Mouse (Mus musculus) kidney, adult 18-20 months (tissue): ENCODE results near the gene Trp53.
"Not testable (repeated sequence)": the region's sequence is repeated elsewhere in the genome, so short reads cannot be mapped to it uniquely, and the experiment has no call there.

Source experiments
- DNase-seq: peaks from one replicate; pipeline ENCODE4 v3.0.0; 2021

Gene Trp53

DNA sequence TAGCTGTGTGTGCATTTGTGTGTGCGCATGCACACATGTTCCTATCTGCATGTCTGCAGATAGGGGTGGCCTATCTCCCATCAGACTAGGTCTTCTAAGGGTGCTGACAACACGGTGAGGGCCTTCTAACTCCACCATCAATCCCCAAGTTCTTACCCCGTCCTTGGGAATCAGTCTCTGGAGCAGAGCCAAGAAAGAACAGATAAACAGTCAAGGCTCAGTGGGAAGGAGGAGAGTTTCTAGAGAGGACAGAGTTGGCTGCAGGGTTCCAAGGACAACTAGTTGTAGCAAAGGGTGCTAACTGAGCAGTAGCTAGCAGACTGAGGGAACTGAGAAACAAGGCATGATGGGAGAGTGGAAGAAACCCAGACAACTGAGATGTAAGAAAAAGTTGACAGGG, 21.6 kb downstream of the Trp53 start:
- DNase-seq: no peak

- peak; percentile 10 for DNase-seq
Measured at GRCm38 (mm10) chr11:69603516-69603915, 23.4 kb downstream of the Trp53 start.

- DNase-seq: no peak
Measured at GRCm38 (mm10) chr11:69604347-69604746, 24.2 kb downstream of the Trp53 start.

GRCm38 (mm10) chr11:69604795-69605664, 24.9 kb downstream of the Trp53 start:
- DNase-seq: peak; percentile 15

DNA sequence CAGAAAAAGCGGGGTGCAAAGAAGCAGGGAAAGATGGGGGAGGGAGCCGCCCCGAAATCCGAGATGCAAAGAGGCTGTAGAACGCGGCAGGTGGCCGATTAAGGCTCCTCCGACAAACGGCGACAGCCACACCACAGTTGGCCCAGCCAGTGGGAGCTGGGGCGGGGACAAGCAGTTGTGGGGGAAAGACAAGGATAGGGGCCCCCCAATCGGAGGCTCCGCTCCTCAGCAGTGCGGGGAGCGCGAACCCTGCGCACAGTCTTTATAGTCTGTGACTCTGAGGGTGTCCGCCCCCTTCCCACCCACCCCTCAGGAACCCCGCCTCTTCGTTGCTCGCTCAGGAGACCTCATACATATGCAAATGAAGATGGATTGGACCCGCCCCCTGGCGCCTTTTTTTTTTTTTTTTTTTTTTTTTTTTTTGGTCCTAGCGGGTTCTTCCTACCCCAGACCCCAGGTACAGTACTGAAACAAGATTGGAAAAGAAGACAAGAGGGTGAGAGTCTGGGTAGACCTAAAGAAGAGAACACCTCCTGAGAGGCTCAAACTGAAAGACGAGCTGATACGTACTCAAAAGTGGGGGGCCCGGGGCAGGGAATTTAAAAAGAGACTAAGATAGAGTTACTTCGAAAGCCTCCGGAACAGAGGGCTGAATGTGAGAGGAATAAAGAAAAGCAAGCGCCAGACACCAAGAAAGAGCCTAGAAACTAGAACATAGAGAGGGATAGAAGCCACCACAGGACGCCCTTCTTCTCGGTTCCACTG, 25.7 kb downstream of the Trp53 start, which contains the start of gene Atp1b2:
Gene Atp1b2 (minus strand): TSS at position 217 of the 765 bp plus-strand sequence.
- peak; percentile 70 for DNase-seq

GRCm38 (mm10) chr11:69606491-69606795, 26.3 kb downstream of the Trp53 start:
- DNase-seq: no peak

DNA sequence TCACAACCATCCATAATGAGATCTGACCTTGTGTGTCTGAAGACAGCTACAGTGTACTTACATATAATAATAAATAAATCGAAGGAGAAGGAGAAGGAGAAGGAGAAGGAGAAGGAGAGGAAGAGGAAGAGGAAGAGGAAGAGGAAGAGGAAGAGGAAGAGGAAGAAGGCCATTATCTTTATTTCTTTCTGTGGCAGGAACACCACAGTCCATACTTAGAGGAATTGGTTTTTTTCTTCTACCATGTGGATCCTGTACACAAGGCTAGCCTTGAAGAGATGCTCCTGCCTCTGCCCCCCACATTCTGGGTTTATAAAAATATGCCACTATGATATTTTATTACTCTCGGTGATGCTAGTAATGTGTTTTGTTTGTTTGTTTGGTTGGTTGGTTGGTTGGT, 26.7 kb downstream of the Trp53 start:
- DNase-seq: no peak

DNA sequence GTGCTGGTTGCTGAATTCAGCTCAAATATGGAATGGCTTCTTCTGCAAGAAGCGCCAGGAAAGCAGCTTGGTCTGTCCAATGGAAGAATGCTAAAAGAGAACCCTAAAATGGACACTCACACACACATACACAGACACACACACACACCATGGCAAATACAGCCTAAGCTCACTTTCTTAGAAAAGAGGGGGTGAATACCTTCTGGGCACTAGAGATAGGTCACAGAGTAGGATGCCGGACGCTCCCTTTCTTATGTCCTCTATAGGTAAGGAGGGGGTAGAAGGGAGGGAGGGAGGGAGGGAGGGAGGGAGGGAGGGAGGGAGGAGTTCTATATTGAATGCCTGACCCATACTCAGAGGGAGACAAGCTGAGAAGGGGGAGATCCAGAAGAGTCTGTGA, 28.4 kb downstream of the Trp53 start:
- DNase-seq: no peak

GRCm38 (mm10) chr11:69609416-69609815, 29.3 kb downstream of the Trp53 start:
- DNase-seq: no peak

DNA sequence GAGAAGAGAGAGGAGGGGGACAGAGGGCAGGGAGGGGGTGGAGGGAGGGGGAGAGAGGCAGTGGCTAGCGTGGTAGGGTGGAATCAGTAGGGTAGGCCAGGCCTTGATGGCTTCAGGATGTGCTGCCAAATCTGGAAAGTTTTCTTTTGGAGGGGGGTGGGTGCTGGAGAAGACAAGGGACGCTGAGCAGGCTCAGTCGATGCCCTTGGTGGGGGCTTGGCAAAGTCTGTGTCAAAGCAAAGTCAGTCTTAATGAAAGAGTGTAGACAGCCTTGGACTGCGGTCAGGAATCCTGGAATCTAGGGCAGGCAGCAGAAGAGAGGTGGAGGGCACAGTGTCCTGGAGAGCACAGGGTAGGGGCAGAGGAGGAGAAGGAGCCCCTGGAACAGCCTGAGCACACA, 30.7 kb downstream of the Trp53 start:
- DNase-seq: no peak

DNA sequence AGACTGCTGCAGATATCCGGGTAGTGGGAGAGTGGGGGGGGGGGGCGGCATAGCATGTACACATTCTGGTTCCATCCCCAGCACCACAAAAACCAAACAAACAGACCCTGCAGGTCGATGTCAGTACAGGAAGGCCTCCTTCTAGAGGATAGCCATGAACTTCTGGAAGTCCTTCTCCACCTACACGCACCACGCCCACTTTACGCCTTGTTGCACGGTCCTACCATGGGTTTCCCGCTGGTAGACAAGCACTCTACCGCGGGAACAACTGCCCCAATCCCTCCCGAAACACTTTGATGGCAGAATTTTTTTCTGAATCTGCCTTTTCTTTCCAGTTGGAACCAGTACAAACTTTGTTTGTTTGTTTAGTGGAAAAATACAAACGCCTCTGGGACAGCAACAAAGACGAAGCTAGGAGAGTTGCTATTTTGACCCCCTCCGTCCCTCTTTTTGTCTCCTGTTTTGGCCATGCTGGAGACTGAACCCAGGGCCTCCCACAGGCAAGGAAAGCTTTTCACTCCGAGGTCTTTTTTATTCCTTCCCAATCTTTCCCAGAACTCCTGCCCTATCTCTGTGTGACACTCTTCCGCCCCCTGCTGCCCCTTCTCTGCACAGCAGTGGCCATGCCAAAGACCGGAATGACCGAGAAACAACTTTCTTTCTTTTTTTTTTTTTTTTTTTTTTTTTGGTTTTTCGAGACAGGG, 33.5 kb downstream of the Trp53 start:
- peak; percentile 92 for DNase-seq

DNA sequence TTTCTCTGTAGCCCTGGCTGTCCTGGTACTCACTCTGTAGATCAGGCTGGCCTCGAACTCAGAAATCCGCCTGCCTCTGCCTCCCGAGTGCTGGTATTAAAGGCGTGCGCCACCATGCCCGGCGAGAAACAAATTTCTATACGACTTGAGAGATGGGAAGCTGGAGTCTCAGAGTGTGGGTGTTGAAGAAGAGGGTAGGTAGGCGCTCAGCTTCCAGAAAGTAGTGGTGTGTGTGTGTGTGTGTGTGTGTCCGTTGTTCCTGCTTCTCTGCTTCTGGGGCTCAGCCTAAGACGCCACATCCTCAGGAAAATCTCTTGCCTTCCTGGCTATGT, 34.1 kb downstream of the Trp53 start:
- DNase-seq: not testable (repeated sequence)

GRCm38 (mm10) chr11:69616781-69617180, 36.6 kb downstream of the Trp53 start:
- DNase-seq: no peak

- no peak for DNase-seq
Measured at GRCm38 (mm10) chr11:69617805-69618204, 37.6 kb downstream of the Trp53 start, which contains the start of gene Shbg. Gene Shbg (minus strand): TSS chr11:69617905.

- no peak for DNase-seq
Measured at GRCm38 (mm10) chr11:69620394-69621081, 40.4 kb downstream of the Trp53 start.

DNA sequence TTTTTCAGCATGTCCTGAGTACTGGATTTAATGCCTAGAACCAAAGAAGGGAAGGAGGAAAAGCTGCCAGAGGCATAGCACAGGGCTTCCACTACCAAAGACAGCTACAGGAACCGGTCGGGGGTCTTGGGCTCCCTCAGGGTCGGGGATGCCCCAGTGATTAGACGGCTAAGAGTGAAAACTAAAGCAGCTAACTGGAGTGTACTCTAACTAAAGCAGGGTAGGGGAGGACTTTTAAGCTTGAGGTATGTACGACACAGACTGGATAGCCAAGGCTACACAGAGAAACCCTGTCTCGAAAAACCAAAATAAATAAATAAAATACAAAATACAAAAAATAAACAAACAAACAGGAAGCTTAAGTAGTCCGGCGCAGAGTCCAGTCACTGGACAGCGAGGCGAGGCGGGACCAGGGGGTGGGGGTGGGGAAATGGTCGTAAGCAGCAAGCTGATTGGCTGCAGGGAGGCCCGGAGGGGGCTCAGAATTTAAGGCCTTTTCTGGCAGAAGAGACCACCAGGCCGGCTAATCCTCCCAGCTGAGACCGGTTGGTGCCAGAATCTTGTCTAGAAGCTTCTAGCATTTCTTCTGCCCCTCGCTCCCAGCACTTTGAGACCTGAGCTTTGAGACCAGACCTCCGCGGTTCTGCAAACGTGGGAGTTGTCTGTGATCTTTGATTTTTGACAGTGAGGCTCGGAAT, 41.6 kb downstream of the Trp53 start, which contains the start of gene Sat2:
Gene Sat2 (plus strand): TSS at position 454 of the 698 bp plus-strand sequence.
- DNase-seq: peak; percentile 73

DNA sequence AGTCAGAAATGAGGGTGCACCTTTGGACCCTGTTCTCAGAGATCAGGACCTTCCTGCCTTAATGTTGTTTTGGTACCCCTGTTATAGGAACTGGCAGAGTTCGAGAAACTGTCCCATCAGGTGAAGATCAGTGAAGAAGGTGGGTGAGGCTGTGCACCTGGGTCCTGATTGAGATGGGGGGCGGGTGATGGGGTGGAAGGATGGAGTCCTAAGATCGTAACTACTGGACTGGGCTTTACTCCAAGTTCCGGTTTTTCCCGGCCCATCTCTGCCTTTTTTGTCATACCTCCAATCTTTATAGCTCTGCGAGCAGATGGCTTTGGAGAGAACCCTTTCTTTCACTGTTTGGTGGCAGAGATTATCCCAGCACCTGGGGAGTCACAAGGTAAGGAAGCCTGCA, 42.2 kb downstream of the Trp53 start:
- DNase-seq: no peak

DNA sequence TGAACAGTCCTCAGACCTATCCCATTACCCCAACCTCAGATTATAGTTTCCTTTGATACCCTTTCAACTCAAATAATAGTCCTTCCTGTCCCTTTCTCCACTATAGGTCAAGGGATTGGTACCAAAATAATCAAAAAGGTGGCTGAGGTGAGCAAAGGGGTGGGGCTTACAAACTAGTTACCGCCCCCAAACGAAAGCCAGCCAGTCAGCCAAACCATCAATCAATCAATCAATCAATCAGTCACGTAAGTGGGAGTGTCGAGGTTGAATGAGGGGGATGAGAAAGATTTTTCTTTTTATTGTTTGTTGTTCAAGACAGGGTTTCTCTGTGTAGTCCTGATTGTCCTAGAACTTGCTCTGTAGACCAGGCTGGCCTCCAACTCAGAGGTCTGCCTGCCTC, 42.8 kb downstream of the Trp53 start:
- no peak for DNase-seq

DNA sequence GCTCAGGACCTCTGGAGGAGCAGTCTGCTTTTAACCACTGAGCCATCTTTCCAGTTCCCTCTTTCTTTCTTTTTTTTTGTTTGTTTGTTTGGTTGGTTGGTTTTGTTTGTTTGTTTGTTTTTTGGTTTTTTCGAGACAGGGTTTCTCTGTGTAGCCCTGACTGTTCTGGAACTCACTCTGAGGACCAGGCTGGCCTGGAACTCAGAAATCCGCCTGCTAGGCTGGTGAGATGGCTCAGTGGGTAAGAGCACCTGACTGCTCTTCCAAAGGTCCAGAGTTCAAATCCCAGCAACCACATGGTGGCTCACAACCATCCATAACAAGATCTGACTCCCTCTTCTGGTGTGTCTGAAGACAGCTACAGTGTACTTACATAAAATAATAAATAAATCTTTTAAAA, 44.2 kb downstream of the Trp53 start:
- DNase-seq: not testable (repeated sequence)

GRCm38 (mm10) chr11:69628286-69628685, 48.1 kb downstream of the Trp53 start:
- peak; percentile 84 for DNase-seq

GRCm38 (mm10) chr11:69629802-69630201, 49.6 kb downstream of the Trp53 start:
- DNase-seq: no peak
